Mouse (Mus musculus): ENCODE measurements at regions not wholly inside any gene's neighbourhood (a gene's known extent, or its start where the extent isn't known, plus 50 kb on each side); places are given as distances from the start of the nearest gene placed in this dataset.
"Not testable (repeated sequence)": the region's sequence is repeated elsewhere in the genome, so short reads cannot be mapped to it uniquely, and the experiment has no call there.

- no peak for DNase-seq (ENCODE audit: low spot score)
Observed at GRCm38 (mm10) chr1:43305349-43306278, 108.8 kb upstream of the Fhl2 start.

DNA sequence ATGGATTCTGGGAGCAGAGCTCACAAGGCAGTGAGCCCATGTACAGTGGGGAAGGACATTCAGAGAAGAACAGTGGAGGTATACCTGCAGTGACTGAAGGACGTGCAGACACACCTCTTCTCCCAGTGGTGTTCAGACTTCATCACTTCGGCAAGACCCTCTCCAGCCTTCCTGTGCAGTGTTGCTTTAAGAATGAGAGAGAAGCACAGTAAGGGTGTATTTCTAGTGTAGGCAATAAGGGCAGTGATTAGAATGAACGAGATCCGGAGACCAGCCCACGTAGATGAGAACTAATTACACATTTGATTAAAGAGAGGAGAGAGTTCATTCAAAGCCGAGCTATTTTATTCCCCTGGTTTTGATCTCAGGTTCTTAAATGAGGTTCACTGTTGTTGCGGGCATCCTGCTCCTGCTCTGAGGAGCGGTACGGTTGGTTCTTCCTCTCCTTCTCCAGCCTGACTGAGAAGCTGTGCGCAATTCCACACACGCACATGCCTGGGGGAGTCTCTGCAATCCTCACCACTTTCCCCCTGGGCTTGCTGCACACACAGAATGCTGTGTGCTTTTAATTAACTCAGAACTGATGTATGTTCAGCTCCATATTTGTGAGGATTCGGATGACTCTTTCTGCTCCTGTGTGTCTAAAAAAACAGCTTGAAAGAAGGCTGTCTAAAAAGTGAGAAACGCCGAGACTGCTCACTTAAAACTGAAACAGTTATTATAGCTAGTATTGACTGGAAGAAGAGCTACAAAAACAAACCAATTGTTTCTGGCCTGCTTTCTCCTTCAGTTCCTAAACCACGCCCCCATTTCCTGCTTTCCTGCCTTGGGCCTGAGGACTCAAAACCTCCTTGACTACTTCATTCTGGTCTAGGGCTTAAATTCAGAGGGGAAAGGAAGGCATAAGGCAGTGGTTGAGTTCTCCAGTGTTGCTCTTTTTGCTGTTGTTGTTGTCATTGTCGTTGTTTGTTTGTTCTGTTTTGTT lies 114.2 kb upstream of the Fhl2 start:
- no peak for DNase-seq (ENCODE audit: low spot score)

DNA sequence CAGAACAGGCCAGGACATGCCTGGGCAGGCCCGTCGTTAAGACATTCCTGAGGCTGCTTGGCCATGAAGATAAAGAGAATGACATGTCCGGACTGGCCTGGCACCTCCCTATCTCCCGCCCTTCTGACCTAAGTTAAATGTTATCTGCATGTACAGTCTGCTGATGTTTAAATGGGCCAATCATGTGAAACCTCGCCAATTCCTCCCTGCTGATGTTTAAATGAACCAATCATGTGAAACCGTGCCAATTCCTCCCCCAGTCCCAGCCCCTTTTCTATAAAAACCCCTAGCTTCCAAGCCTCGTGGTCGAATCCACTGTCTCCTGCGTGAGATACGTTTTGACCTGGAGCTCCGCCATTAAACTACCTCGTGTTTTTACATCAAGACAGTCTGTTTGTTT lies 119.5 kb upstream of the Fhl2 start:
- not testable (repeated sequence) for DNase-seq (ENCODE audit: low spot score)

GRCm38 (mm10) chr1:43317076-43317871 lies 120.5 kb upstream of the Fhl2 start:
- DNase-seq (ENCODE audit: low spot score): no peak

- not testable (repeated sequence) for DNase-seq (ENCODE audit: low spot score)
Observed at GRCm38 (mm10) chr1:43333488-43333887, 110.9 kb upstream of the Nck2 start.

DNA sequence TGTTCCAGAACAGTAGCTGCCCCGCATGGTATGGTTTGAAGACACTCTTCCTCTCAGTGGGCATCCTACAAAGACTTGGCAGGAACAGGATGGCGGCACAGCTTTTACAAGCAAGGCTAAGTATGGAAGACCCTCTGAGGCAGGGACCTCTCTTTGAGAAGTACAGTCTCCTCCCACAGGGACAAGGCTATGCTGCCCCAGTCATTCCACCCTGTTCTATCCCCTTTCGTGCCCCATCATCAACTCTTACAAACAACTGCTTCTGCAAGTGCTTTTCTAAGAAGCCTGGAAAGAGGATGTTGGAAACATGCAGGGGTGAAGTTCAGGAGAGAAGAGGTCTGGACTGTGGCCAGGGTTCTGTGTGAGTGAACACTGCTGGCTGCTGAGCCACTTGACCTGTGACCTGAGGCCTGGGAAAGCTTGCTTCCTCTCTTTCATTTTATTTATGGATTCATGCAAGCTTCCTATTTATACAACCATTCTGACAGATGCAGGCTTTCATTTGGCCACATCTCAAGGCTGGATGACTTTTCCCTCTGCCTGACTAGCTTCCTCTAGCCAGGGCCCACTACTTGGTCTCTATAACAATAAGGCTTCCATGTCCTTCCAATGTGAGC lies 107.1 kb upstream of the Nck2 start:
- no peak for DNase-seq (ENCODE audit: low spot score)

DNA sequence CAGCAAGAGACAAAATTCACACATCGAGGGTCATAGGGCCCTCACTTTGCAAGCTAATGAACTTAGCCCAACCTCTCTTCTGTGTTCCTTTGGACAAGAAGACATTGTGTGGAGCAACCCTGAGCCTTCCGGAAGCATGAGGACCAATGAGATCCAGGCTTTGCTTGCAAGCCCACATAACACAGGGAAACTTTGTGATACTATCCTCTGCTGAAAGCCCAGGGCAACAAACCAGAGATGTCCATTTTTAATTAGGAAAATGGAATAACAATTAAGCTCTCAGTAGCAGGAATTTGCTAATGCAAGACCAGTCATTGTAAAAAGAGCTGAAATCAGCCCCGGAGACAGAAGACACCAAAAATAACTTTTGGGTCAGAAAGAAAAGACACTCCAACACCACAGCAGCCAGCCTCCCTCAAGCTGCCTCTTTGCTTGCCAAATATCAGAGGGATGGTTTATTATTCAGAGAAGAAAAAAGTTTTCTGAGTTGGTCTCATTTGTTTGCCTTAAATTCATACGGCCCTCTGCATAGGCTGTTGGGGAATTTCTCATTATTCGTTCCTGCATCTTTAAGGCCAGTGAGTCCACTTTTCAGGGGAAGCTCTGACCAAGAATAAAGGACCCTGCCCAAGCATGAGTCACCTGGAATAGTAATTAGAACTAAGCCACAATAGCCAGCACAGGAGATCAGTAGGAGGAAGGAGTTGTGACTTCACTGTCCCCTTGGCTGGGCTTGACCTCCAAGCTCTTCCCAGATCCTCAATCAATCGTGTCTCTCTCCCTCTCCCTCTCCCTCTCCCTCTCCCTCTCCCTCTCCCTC lies 106.1 kb upstream of the Nck2 start:
- DNase-seq (ENCODE audit: low spot score): no peak

DNA sequence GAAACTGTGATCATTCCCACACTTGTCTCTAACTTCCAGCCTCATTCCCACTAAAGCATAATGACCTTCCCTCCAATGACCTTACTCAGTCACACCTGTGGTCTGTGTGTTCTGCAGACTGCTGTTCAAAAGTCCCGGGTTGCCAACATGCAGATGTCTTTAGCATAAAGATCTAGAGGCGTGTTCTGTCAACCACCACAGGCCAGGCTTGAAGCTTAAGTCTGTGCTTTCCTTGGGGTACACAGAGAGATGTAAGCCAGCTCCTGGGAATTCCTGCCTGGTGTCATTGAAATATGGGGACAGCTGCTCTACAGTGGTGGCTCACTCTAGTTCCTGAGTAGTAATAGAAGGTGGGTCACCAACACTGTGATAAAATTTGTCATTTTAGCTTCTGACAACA lies 101.5 kb upstream of the Nck2 start:
- no peak for DNase-seq (ENCODE audit: low spot score)

DNA sequence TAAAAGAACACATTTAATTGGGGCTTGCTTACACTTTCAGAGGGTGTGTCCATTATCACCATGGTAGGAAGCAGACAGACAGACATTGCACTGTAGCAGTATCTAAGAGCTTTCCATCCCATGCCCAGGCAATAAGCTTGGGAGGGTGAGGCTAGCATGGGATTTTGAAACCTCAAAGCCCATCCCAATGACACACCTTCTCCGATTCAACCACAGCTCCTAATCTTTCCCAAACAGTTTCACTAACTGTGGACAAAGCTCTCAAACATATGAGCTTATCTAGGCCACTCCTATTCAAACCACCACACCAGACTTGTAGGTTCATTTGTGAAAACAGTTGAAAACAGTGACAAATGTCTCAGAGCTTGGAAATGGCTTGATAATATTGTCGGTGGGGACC lies 101.0 kb upstream of the Nck2 start:
- DNase-seq (ENCODE audit: low spot score): no peak

- no peak for DNase-seq (ENCODE audit: low spot score)
Observed at GRCm38 (mm10) chr1:43344001-43344400, 100.4 kb upstream of the Nck2 start.

GRCm38 (mm10) chr1:43347152-43347551 lies 97.2 kb upstream of the Nck2 start:
- DNase-seq (ENCODE audit: low spot score): no peak

DNA sequence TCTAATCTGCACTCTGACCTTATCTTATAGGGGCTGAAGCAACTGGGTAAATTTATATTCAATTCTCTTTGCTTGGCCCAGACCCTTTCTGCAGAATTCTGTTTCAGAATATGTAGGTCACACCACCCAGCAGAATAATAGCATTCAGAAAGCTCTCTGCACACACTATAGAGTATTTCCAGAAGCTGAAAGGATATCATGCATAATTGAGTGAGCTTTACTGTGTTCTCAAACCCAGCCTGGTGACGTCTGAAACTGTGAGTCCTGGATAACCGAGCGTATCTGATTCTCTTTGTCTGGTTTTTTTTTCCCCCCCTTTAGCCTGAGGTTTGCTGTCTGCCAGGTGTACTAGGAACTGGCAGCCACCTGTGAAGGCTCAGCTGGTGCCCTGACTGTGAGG lies 94.4 kb upstream of the Nck2 start:
- no peak for DNase-seq (ENCODE audit: low spot score)

GRCm38 (mm10) chr1:43358191-43358590 lies 86.2 kb upstream of the Nck2 start:
- DNase-seq (ENCODE audit: low spot score): no peak

DNA sequence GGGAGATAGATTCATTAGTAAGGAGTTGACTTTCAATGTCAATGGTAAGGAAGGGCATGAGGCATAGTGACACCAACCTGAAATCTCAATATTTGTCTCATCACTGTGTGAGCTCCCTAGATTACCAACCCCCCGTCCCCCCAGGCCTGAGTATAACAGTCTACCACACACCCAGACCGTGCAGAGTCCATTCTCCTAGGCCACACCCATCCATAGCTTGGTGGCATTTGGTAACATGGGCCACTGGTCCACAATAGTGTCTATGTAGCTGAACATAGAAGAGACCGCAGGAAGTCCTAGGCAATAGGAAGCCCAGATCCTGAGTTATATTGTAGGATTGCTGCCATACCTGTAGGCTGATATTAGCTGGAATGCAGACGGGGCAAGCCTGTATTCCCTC lies 84.7 kb upstream of the Nck2 start:
- DNase-seq (ENCODE audit: low spot score): no peak

- DNase-seq (ENCODE audit: low spot score): no peak
Observed at GRCm38 (mm10) chr1:43360291-43360690, 84.1 kb upstream of the Nck2 start.

GRCm38 (mm10) chr1:43360741-43361140 lies 83.6 kb upstream of the Nck2 start:
- no peak for DNase-seq (ENCODE audit: low spot score)

DNA sequence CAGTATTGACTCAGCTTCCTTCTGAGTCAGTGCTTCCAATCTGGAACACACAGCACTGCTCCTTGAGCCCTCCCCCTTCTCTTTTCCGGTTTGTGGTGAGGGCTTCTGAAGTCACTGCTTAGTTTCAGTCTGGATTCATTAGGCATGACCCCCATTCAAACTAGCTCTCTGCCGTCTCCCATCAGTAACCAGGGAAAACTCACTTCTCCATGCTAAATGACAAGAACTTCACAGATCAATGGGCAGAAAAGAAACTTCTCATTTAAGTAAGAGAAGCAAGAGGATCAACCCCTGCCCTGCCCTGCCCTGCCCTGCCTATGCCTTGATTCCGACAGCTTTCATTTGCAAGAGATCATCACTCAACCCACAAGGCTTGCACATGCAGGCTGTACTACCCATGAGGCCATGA lies 82.9 kb upstream of the Nck2 start:
- DNase-seq (ENCODE audit: low spot score): no peak

DNA sequence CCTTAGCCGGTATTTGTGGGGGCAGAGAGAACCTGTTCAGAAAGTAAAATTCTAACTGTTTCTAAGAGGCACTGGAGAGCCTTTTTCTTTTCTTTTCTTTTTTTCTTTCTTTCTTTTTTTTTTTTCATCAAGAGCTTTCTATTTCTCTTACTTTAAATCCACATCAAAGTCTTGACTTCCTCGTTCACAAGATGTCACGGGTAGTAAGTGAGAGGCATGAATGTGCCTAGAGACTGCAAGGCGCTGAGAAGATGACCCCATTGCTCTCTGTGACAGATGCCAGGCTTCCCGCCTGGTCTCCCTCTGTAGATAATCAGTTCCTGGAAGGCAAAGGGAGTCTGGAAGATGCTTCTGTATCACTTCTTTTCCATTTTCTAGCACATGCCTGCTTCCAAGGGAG lies 82.2 kb upstream of the Nck2 start:
- no peak for DNase-seq (ENCODE audit: low spot score)

GRCm38 (mm10) chr1:43363178-43363577 lies 81.2 kb upstream of the Nck2 start:
- DNase-seq (ENCODE audit: low spot score): no peak

- DNase-seq (ENCODE audit: low spot score): no peak
Observed at GRCm38 (mm10) chr1:43366433-43366832, 77.9 kb upstream of the Nck2 start.

Data from c-Kit-positive CD71-positive TER-119-positive erythroid progenitor cells, embryonic 14.5 days (primary cell).